Mouse (Mus musculus) c-Kit-negative CD71-positive TER-119-positive erythroid progenitor cells, embryonic 14.5 days (primary cell): Measurements from ENCODE around the gene Itprip.
"Not testable (repeated sequence)": the region's sequence is repeated elsewhere in the genome, so short reads cannot be mapped to it uniquely, and the experiment has no call there.

ENCODE experiments used
- DNase-seq: peaks from one replicate; pipeline ENCODE4 v3.0.0-alpha.2; 2013; ENCODE audit warnings: low read depth, low spot score

The Itprip gene

DNA sequence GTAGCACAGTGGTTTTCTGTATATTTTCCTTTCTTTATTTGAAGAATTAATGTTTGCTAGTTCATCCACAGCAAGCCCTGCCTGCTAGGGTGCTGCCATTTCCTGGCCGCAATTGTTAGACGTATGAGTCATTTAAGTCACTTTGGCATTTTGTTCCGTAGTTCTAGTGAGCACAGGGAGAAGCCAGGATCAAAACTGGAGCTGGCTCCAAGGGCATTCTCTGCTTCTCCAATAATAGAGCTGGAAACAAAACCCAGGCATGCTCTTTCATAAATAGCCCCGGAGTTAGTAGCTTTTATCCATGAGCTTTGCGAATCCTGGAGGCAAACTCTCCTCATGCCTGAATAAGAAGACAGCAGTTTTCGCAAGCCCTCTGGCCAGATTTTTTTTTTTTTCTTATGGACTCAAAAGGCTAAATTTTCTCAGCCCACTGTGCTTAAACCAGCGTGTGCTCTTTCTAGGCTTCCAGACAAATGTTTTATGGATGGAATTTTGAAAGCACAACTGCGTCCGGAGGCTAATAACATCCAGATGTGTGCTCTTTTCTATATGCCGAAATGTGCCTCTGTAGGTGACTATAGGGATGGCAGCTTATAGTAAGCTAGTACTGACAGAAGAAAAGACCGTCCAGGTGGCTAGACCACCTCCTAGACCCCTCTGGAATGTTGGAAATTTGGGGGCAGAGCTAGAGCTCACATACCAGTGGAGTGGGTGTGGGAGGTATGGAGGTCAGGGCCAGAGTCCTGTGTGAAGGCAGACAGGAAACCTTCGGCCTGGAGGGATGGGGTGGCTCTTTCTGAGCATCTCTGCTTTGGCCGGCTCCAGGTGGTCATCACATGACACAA is 64.9 kb downstream of the Itprip start:
- DNase-seq = no peak

GRCm38 (mm10) chr19:47853053-47853452 is 66.0 kb downstream of the Itprip start:
- DNase-seq = no peak

DNA sequence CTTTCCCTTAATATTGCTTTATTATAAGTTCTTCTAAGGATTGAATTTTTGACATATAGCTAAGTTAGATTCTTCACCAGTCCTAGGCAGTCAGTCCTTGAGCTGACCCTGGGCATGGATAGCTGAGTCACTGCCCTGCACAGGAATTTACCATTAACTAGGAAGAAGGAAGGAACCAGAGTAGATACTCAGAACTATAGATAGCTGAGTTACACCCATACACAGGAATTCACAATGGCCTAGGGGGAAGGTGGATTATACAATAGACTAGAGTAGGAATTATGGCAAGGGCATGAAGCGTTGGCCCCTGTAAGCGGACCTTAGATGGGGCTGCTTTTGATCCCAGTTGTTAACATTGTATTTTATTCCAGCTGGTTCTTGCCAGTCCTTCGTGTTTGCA is 67.0 kb downstream of the Itprip start:
- not testable (repeated sequence) for DNase-seq

DNA sequence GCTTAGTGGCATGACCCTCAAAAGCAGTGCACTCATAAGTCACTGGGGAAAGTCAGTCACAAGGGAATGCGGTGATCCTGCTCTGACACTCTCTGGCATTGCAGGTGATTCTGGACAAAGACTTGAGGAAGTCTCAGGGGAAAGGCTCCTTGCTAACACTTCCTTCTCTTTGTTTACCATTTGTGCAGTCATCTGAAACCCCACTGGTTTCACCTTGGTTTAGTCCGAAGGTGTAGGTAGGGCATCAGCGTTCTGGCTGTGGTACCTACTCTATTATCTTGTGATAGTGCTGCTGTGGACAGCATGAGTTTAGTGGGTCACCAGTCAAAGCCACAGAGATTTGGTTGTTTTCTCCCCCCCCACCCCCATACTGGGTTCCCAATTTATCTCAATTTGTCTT is 69.4 kb downstream of the Itprip start:
- DNase-seq = no peak
